Mouse (Mus musculus) B cell, adult 67 days (primary cell): Measurements from ENCODE around the gene Gm2a. TPM values are rescaled to one million over a fixed set of nuclear protein-coding genes. Genes with fewer than 3 reads are reported as not detected.

Source experiments
- total RNA-seq, 2 experiments: library from RNA; stranded (reverse); gene quantifications; 4 replicates each; pipeline ENCODE4 v1.2.4; 2023

The Gm2a gene
- total RNA-seq, result 100 to 1,000 TPM; 128 to 131 TPM

GRCm38 (mm10) chr11:55097463-55098188 is at the start of gene Gm2a:
TSS of gene Gm2a (plus strand) at chr11:55098115.

GRCm38 (mm10) chr11:55077331-55078231 is 20.3 kb upstream of the Gm2a start, which contains the start of gene Ccdc69:
TSS of gene Ccdc69 (minus strand) at chr11:55078131.

GRCm38 (mm10) chr11:55151608-55152007 is 53.7 kb downstream of the Gm2a start, which contains the start of gene Slc36a3:
TSS of gene Slc36a3 (minus strand) at chr11:55151708.

Other genes starting within 250 kb of the Gm2a start
- 1 to 10 TPM; 3.5 to 7.7 TPM for gene Lyrm7, start 237.2 kb upstream of the Gm2a start, total RNA-seq
- gene Hint1, start 231.7 kb upstream of the Gm2a start, total RNA-seq, result 100 to 1,000 TPM; 102 to 128 TPM
- gene Gpx3, start 195.7 kb upstream of the Gm2a start, total RNA-seq, result not detected
- gene Tnip1, start 135.2 kb upstream of the Gm2a start, total RNA-seq, result 100 to 1,000 TPM in 1 of 2 experiments, 10 to 100 TPM in 1; 99.0 to 109 TPM
- gene Anxa6, start 64.7 kb upstream of the Gm2a start, total RNA-seq, result 100 to 1,000 TPM; 251 to 267 TPM
- gene Ccdc69, start 20.0 kb upstream of the Gm2a start, total RNA-seq, result 10 to 100 TPM; 47.6 to 52.5 TPM
- not detected for gene Slc36a3, start 53.6 kb downstream of the Gm2a start, total RNA-seq
- gene Slc36a2, start 87.0 kb downstream of the Gm2a start, total RNA-seq, result not detected
- gene Slc36a1, start 106.2 kb downstream of the Gm2a start, total RNA-seq, result 10 to 100 TPM; 13.6 to 16.8 TPM
- under 1 TPM; 0.03 to 0.06 TPM for gene Fat2, start 238.4 kb downstream of the Gm2a start, total RNA-seq